Mouse (Mus musculus) CH12.LX (cell line): ENCODE measurements around the gene Trappc4.

Source experiments
- CTCF ChIP-seq, 2 experiments: IDR thresholded peaks in 1 of 2; conservative IDR thresholded peaks in 1 of 2; 2 replicates each; pipeline ENCODE4 v1.5.1; 2011 to 2012; ENCODE audit warnings: low read depth in 2 of 2, low read length in 2 of 2, improper control_type of control experiment in 1 of 2, inconsistent platforms in 1 of 2, mild to moderate bottlenecking in 1 of 2, moderate library complexity in 1 of 2
- EP300 ChIP-seq: IDR thresholded peaks from 2 replicates; pipeline ENCODE4 v1.6.1; 2011; ENCODE audit warnings: low read length, improper control_type of control experiment
- ETS1 ChIP-seq: conservative IDR thresholded peaks from 2 replicates; pipeline ENCODE4 v1.6.1; 2012; ENCODE audit warnings: low read depth, mild to moderate bottlenecking, inconsistent platforms, low read length, improper control_type of control experiment, moderate library complexity
- MEF2A ChIP-seq: IDR thresholded peaks from 2 replicates; pipeline ENCODE4 v1.6.1; 2014; ENCODE audit warnings: low read depth, mild to moderate bottlenecking, inconsistent platforms, low read length, improper control_type of control experiment, borderline replicate concordance
- ZNF384 ChIP-seq: IDR thresholded peaks from 2 replicates; pipeline ENCODE4 v1.6.1; 2012; ENCODE audit warnings: low read depth, low read length, improper control_type of control experiment, inconsistent platforms

DNA sequence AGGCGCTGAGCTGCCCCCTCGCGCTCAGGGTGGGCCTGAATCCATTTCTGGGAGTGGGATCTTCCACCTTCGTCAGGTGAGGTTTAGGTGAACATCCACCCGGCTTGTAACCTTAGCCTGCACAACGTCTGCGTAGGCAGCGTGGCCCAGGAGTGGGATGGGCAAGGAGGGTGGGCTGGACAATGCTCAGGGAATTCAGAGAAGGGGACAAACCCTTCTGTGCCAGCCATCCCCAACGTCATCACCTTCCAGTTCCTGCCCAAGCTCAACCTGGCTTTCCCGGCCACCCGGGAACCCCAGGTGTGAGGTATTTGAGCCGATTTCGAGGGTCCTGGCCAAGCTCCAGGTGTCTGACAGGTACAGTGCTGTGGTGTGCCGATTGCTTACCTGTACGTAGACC, 27.5 kb downstream of the Trappc4 start:
- TF ChIP-seq MEF2A (no peak), EP300 (no peak), CTCF (conservative IDR thresholded peaks at IDR 0.05 in 1 of 2, IDR thresholded peaks at IDR 0.05 in 1 of 2; ENCODE audit: low read depth in 2 of 2, low read length in 2 of 2) (no peak), ETS1 (no peak), ZNF384 (no peak)
